Comparison of ENCODE assay signal across 21 mouse cellular contexts in genomic region chr8:124146286-124146685, GRCm38 (mm10).
"Had no signal": no experiment of that assay in that cellular context is flagged by ENCODE, and none has a peak within 500 bp of the region (broad histone marks: within the 10 kb centered on the region; RNA-seq: fewer than 3 reads in every experiment).

No protein-coding gene starts in this region.

- ATAC-seq: inflammation-experienced regulatory T-cells, adult 6 months; intestine, embryonic 16.5 days; midbrain, embryonic 15.5 days had no signal

- H3K27ac ChIP-seq: limb, embryonic 12.5 days; limb, embryonic 15.5 days; liver, embryonic 14.5 days; lung, embryonic 15.5 days; midbrain, embryonic 10.5 days; midbrain, embryonic 15.5 days; neural tube, embryonic 12.5 days; neural tube, embryonic 15.5 days had no signal

- H3K27me3 ChIP-seq: limb, embryonic 12.5 days; limb, embryonic 15.5 days; lung, embryonic 15.5 days; midbrain, embryonic 15.5 days; neural tube, embryonic 12.5 days; neural tube, embryonic 15.5 days had no signal

- DNase-seq: kidney, adult 18-20 months; kidney, adult 9 months; kidney, postnatal 14 days; kidney, postnatal 4 days; left cerebral cortex, postnatal 4 days; lung, adult 18-20 months; lung, postnatal 10 days; lung, postnatal 36 days; right cerebral cortex, adult 18-20 months; thymus, postnatal 25 days had no signal

- H3K9ac ChIP-seq: limb, embryonic 12.5 days; limb, embryonic 15.5 days; liver, embryonic 14.5 days; lung, embryonic 15.5 days; midbrain, embryonic 15.5 days; neural tube, embryonic 12.5 days; neural tube, embryonic 15.5 days had no signal

- H3K9me3 ChIP-seq: limb, embryonic 12.5 days; limb, embryonic 15.5 days; lung, embryonic 15.5 days; midbrain, embryonic 10.5 days; midbrain, embryonic 15.5 days; neural tube, embryonic 12.5 days; neural tube, embryonic 15.5 days had no signal

- H3K4me1 ChIP-seq: limb, embryonic 12.5 days; limb, embryonic 15.5 days had no signal

- H3K4me2 ChIP-seq: limb, embryonic 12.5 days; limb, embryonic 15.5 days; lung, embryonic 15.5 days; midbrain, embryonic 15.5 days; neural tube, embryonic 12.5 days; neural tube, embryonic 15.5 days had no signal

- H3K36me3 ChIP-seq: limb, embryonic 12.5 days; limb, embryonic 15.5 days; lung, embryonic 15.5 days; midbrain, embryonic 10.5 days; midbrain, embryonic 15.5 days; neural tube, embryonic 12.5 days; neural tube, embryonic 15.5 days had no signal

- H3K4me3 ChIP-seq: limb, embryonic 12.5 days; limb, embryonic 15.5 days; lung, embryonic 15.5 days; megakaryocyte, embryonic 14.5 days; midbrain, embryonic 10.5 days; midbrain, embryonic 15.5 days; neural tube, embryonic 12.5 days; neural tube, embryonic 15.5 days had no signal
